Mouse (Mus musculus) neural tube, embryonic 14.5 days (tissue): ENCODE measurements at regions not wholly inside any gene's neighbourhood (a gene's known extent, or its start where the extent isn't known, plus 50 kb on each side); places are given as distances from the start of the nearest gene placed in this dataset.

Experiments
- ATAC-seq: fragments of 200-750 bp; cut with Nextera tagmentation; 2 replicates; pipeline ENCODE4 v1.8.0; 2017; ENCODE audit warnings: low read depth, mild to moderate bottlenecking, moderate TSS enrichment, moderate library complexity
- H3K27ac ChIP-seq: fragments of 300-500 bp; sonication (generic); 2 replicates; pipeline ENCODE4 v1.5.1; 2014; ENCODE audit warnings: low read depth, mild to moderate bottlenecking, control low read depth, low read length, moderate library complexity, mixed read lengths
- H3K27me3 ChIP-seq: fragments of 300-500 bp; sonication (generic); 2 replicates; pipeline ENCODE4 v1.6.1; 2014; ENCODE audit warnings: low read length; ENCODE audit not compliant: control insufficient read depth, insufficient read depth
- H3K36me3 ChIP-seq: fragments of 300-500 bp; sonication (generic); 2 replicates; pipeline ENCODE4 v1.6.1; 2014; ENCODE audit warnings: low read length, mixed read lengths; ENCODE audit not compliant: control insufficient read depth, insufficient read depth
- H3K4me1 ChIP-seq: fragments of 300-500 bp; sonication (generic); 2 replicates; pipeline ENCODE4 v1.6.1; 2014; ENCODE audit warnings: low read length; ENCODE audit not compliant: control insufficient read depth, insufficient read depth
- H3K4me2 ChIP-seq: fragments of 300-500 bp; sonication (generic); 2 replicates; pipeline ENCODE4 v1.6.1; 2014; ENCODE audit warnings: mild to moderate bottlenecking, low read depth, low read length, control low read depth
- H3K4me3 ChIP-seq: fragments of 300-500 bp; sonication (generic); 2 replicates; pipeline ENCODE4 v1.5.1; 2014; ENCODE audit warnings: low read depth, low read length, control low read depth, mixed read lengths
- H3K9ac ChIP-seq: fragments of 300-500 bp; sonication (generic); replicated peaks from 2 replicates; pipeline ENCODE4 v1.6.1; 2014; ENCODE audit warnings: low read depth, mild to moderate bottlenecking, control low read depth, low read length, mixed read lengths
- H3K9me3 ChIP-seq: fragments of 300-500 bp; sonication (generic); 2 replicates; pipeline ENCODE4 v1.6.1; 2016; ENCODE audit warnings: low read length; ENCODE audit not compliant: control insufficient read depth
- WGBS: fragments of 180-500 bp; shearing (Covaris S2); extraction: QIAGEN DNeasy Blood & Tissue Kit; methylation state at CpG from one replicate; pipeline ENCODE4 v1.1.7; 2014; 5-methylcytosine and 5-hydroxymethylcytosine counted together

DNA sequence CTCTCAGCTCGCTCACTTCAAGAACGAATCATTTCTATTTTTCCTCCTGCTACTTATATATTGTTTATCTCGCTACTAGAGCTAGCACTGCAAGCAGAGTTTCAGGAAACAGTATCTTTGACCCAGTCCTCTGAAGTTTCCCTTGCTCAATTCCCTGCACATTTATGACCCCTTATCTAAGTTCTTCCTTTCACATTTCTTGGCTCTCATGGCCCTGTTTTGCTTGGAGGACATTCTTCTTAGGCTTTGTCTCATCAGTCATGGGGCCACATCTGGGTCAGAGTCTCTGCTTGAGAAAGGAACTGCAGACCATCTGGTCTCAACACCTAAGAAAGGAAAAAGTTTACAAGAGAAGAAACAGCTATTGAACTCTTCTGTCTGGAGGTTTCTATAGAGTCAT, 166.7 kb upstream of the Adamts3 start:
- H3K4me2 ChIP-seq = no peak overlapping the region
- no peak overlapping the region for H3K27ac ChIP-seq
- no peaks in the 10 kb centered on the region for H3K9me3 ChIP-seq
- no peak overlapping the region for H3K9ac ChIP-seq
- WGBS = 89% methylated on average over 3 of the region's 3 CpGs
- no peak overlapping the region for H3K4me3 ChIP-seq
- H3K27me3 ChIP-seq = no peaks in the 10 kb centered on the region
- ATAC-seq = no peak
- no peaks in the 10 kb centered on the region for H3K4me1 ChIP-seq
- H3K36me3 ChIP-seq = no peaks in the 10 kb centered on the region

DNA sequence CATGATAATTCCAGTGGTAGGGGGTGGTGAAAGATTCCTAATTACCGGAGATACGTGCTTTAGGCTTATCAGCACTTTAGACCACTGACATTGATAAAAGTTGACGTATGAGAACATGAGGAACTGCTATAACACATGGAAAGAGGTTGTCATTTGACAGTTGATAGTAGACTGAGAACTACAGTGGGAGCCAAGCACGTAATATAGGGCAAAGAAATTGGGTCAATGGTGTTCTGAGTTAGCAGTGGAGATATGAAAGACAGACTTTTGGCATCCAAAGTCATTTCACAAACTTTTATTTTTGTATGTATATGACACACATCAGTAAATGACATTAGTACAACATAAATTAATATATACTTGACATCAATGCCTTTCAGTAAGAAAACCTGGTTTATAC, 159.6 kb upstream of the Adamts3 start:
- Histone ChIP-seq H3K27ac (no peak overlapping the region), H3K4me3 (no peak overlapping the region), H3K9ac (no peak overlapping the region), H3K4me1 (no peaks in the 10 kb centered on the region), H3K4me2 (no peak overlapping the region), H3K9me3 (no peaks in the 10 kb centered on the region), H3K36me3 (no peaks in the 10 kb centered on the region), H3K27me3 (no peaks in the 10 kb centered on the region)
- WGBS = 93% methylated on average over 4 of the region's 4 CpGs
- no peak for ATAC-seq

DNA sequence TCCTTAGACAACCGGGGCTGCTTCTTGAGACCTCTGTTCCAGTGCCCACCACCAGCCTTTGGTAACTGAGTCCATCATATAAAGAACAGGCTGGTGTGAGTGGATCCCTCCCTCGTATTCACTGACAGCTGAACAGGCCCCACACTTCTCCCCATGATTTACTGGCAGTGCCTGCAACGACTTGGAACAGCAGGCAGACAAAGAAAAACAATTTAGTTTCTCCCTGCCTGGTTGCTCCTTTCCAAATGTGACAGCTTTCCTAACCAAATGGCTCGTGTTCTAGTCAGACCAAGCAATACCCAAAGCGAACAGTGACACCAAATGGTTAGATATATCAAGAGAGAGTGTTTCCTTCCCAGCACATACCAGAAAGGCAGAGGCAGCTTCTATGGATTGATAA, 150.0 kb upstream of the Adamts3 start:
- Histone ChIP-seq H3K4me2 (no peak overlapping the region), H3K27ac (no peak overlapping the region), H3K4me1 (peaks cover 3% of the 10 kb centered on the region; the same call in 1 of the 2 replicates), H3K27me3 (no peaks in the 10 kb centered on the region), H3K4me3 (no peak overlapping the region), H3K9ac (no peak overlapping the region), H3K9me3 (no peaks in the 10 kb centered on the region), H3K36me3 (no peaks in the 10 kb centered on the region)
- peak; percentile 80; the same call in 1 of the 2 replicates for ATAC-seq
- 19% methylated on average over 5 of the region's 5 CpGs for WGBS

DNA sequence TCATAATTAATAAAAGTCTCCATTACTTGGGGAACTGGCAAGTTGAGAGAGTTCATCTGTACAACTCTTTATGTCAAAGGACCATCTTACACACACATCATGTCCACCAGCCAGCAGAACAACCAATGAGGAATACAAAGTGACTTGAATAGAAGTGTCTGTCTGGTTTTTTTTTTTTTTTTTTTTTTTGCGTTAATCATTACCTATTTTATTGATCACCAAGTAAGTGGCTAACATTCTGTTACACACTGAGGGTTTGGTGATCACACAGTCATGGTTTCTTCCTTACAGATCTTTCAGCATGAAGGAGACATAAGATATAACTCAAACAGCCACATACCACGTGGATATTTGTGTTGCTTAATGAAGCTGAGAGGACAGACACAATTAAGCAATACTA, 147.6 kb upstream of the Adamts3 start:
- Histone ChIP-seq H3K27me3 (no peaks in the 10 kb centered on the region), H3K4me2 (no peak overlapping the region), H3K27ac (no peak overlapping the region), H3K4me1 (peaks cover 3% of the 10 kb centered on the region; the same call in 1 of the 2 replicates), H3K9ac (no peak overlapping the region), H3K36me3 (no peaks in the 10 kb centered on the region), H3K4me3 (no peak overlapping the region), H3K9me3 (no peaks in the 10 kb centered on the region)
- 54% methylated on average over 2 of the region's 2 CpGs for WGBS
- no peak for ATAC-seq

DNA sequence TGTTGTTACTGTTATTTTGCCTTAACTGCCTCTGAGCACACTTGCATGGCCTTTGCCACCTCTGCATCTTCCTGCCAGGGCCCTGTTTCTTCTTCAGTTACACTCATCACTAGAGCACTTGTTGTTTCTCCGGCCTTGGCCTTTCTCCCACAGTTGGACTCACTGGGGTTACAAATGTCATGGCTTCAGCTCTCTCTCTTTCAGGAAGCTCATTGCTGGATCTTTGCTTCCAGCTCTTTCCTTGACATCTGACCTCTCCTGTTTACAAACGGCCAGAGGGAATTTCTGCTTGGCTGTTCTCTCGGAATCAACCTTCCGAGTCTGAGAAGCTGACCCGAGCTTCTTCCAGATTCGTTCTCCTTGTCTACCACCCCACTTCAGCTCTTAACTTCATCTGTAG, 146.6 kb upstream of the Adamts3 start:
- no peak overlapping the region for H3K27ac ChIP-seq
- no peaks in the 10 kb centered on the region for H3K36me3 ChIP-seq
- H3K27me3 ChIP-seq = no peaks in the 10 kb centered on the region
- 58% methylated on average over 6 of the region's 6 CpGs for WGBS
- H3K9ac ChIP-seq = no peak overlapping the region
- no peak for ATAC-seq
- H3K4me3 ChIP-seq = no peak overlapping the region
- no peak overlapping the region for H3K4me2 ChIP-seq
- H3K9me3 ChIP-seq = no peaks in the 10 kb centered on the region
- peaks cover 3% of the 10 kb centered on the region; the same call in 1 of the 2 replicates for H3K4me1 ChIP-seq

DNA sequence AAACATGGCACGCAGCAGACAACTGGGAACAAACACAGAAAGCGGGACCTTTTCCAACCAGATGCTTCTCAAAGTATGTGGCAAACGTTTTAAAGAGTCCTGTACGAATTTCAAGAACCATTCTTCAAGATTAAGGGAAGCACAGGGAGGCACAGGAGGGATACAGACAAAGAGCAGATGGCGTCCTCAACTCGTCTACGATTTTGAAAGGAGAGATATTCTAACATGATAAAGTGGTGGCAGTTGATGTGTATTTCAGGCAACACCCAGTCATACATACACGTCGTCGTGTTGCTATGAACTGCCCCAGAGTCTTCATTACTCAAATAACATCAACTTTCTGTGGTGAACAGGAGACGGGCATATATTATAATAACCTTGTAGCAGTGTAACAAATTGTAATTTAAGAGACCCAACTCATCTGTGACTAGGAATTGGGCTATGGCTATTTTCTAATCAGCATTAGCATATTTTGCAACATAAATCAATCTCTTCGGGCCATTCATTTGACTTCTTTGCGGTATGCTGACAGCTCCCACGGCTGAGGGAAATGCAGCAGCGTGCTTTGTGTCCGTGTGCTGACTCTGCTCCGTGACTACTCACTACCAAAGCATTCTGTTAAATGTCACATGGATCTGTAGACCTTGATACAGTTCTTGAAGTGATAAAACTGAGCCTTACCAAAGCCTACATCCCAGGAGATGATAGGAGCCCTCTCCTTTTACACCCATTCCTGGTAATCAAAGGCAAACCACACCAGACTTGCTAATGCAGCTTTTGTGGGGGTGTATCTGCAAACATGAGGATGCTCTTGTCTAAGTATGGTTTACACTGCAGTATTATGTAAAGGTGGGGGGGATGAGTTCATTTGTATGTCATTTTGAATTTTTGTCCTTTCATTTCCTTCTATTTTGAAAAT, 144.0 kb upstream of the Adamts3 start:
- no peaks in the 10 kb centered on the region for H3K36me3 ChIP-seq
- no peak overlapping the region for H3K9ac ChIP-seq
- H3K9me3 ChIP-seq = no peaks in the 10 kb centered on the region
- peak overlapping the region; percentile 14; the same call in 1 of the 2 replicates for H3K4me2 ChIP-seq
- no peaks in the 10 kb centered on the region for H3K4me1 ChIP-seq
- H3K4me3 ChIP-seq = no peak overlapping the region
- no peaks in the 10 kb centered on the region for H3K27me3 ChIP-seq
- WGBS = 50% methylated on average over 17 of the region's 17 CpGs
- ATAC-seq = peak; percentile 58; the same call in 1 of the 2 replicates
- H3K27ac ChIP-seq = no peak overlapping the region

DNA sequence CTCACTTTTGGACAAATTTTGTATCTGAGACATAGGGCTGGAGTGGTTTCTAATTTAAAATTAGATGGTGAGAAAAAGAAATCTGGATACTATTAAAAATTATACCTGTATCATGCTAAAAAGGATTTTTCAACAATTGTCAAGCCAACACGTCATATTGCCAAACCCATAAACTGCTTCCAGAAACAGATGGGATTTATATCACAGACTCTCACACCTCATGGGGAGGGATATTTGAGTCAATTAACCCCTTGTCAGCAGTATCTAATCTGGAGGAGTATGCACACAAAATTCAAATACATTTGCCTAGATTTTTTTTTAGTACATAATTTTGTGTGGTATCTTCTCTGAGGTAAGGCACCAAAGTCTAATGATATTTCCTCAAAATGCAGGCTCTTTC, 138.3 kb upstream of the Adamts3 start:
- Histone ChIP-seq H3K4me2 (no peak overlapping the region), H3K4me3 (no peak overlapping the region), H3K4me1 (no peaks in the 10 kb centered on the region), H3K9me3 (no peaks in the 10 kb centered on the region), H3K27ac (no peak overlapping the region), H3K9ac (no peak overlapping the region), H3K36me3 (no peaks in the 10 kb centered on the region), H3K27me3 (no peaks in the 10 kb centered on the region)
- WGBS = 60% methylated on average over 1 of the region's 1 CpGs
- no peak for ATAC-seq

DNA sequence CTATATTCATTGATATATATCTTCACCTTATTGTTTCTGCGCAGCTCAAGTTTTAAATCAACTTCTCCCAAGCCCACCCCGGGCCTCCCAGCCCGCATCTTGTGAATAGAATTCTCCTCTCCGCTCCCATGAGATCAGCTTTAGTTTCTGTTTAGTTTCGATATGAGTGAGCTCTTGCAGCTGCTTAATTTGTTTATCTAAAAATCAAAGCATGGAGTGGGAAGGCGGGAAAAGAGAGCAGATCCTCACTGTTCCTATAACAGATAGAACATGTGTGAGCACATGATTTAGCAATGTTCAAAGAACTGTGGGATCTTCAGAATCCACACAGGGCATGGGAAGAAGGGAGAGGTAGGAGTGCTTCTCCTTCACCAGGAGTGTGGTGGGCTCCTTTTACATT, 117.6 kb upstream of the Adamts3 start:
- no peak overlapping the region for H3K4me2 ChIP-seq
- H3K9me3 ChIP-seq = no peaks in the 10 kb centered on the region
- no peak for ATAC-seq
- no peaks in the 10 kb centered on the region for H3K27me3 ChIP-seq
- 87% methylated on average over 6 of the region's 6 CpGs for WGBS
- H3K4me1 ChIP-seq = no peaks in the 10 kb centered on the region
- H3K4me3 ChIP-seq = no peak overlapping the region
- no peak overlapping the region for H3K9ac ChIP-seq
- H3K36me3 ChIP-seq = no peaks in the 10 kb centered on the region
- H3K27ac ChIP-seq = no peak overlapping the region

DNA sequence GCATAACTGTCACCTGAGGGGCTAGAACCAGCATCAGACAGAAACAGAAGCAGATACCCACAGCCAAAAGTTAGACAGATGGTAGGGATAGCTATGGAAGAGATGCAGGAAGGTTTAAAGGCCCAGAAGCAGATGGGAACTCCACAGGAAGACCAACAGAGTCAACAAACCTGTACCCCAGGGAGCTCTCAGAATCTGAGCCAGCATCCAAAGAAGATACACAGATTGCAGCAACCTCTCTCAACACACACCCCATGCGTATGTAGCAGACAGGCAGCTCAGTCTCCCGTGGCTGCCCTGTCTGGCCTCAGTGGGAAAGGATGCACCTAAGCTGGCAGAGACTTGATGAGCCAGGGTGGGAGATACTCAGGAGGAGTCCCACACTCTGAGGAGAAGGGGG, 108.4 kb upstream of the Adamts3 start:
- 75% methylated on average over 2 of the region's 2 CpGs for WGBS
- Histone ChIP-seq H3K9me3 (no peaks in the 10 kb centered on the region), H3K27me3 (no peaks in the 10 kb centered on the region), H3K27ac (no peak overlapping the region), H3K4me1 (no peaks in the 10 kb centered on the region), H3K4me2 (no peak overlapping the region), H3K9ac (no peak overlapping the region), H3K4me3 (no peak overlapping the region), H3K36me3 (no peaks in the 10 kb centered on the region)
- ATAC-seq = no peak
